Mouse (Mus musculus): ENCODE measurements around the gene AA986860.

GRCm38 (mm10) chr1:130784054-130784453, 52.3 kb downstream of the AA986860 start:
- no peak for TF ChIP-seq CTCF (IDR thresholded peaks at IDR 0.05; ENCODE audit: borderline replicate concordance, control insufficient read depth, extremely low read depth, insufficient read depth, low read length, poor library complexity)
- no peak for TF ChIP-seq POLR2A (IDR thresholded peaks at IDR 0.05; ENCODE audit: control insufficient read depth, extremely low read depth, insufficient read depth, low read length, poor library complexity)
